Comparison of ENCODE assay signal across 8 mouse cellular contexts in the genomic region with DNA sequence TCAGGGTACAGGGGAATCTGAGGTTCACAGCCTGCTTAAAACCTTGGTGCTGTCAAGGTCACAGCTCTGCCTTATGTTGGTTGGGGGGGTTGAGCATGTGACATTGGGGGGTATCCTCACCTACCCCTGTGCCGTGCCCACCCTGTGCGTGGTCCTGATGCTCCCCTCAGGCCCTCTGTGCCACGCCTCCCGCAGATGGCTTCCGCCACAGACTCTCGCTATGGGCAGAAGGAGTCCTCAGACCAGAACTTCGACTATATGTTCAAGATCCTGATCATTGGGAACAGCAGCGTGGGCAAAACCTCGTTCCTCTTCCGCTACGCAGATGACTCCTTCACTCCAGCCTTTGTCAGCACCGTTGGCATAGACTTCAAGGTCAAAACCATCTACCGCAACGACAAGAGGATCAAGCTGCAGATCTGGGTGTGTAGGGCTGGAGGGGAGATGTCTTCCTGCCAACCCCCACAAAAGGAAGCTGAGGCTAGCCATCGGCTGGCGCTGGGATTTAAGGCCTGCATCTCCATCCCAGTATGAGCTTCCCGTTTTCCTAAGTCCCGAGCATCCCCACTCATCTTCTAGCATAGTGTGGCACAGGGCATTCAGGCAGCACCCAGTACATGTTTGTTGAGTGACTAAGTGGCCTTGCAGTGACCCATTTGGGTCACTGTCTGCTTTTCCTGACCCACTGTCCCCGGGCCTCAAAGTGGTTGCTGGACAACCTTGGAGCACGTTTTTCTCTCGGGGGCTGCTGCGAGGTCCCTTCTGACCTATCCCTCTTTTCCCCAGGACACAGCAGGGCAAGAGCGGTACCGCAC. TPM values are rescaled to one million over a fixed set of nuclear protein-coding genes. Genes with fewer than 3 reads are reported as not detected.
DNase-seq lines count a peak whose midpoint lies in the region; ATAC-seq and TF ChIP-seq lines count a peak whose summit lies in the region.

No protein-coding gene starts in this region.

- peak overlapping the region; percentile 71; the same call in 1 of the 2 replicates for H3K9ac ChIP-seq in kidney, embryonic 15.5 days
- no peak overlapping the region for H3K9ac ChIP-seq in liver, embryonic 14.5 days (replicated peaks)
- 0 out of 2 replicates have a peak overlapping the region, but pooled peaks have one; percentile 83 for H3K9ac ChIP-seq in stomach, embryonic 16.5 days (ENCODE audit: low read length)

- H3K27ac ChIP-seq in kidney, embryonic 15.5 days = 0 out of 2 replicates have a peak overlapping the region, but pooled peaks have one; percentile 87
- no peak overlapping the region for H3K27ac ChIP-seq in liver, embryonic 14.5 days
- H3K27ac ChIP-seq in stomach, embryonic 16.5 days (ENCODE audit: low read length) = no peak overlapping the region

- no peaks in the 10 kb centered on the region for H3K9me3 ChIP-seq in kidney, embryonic 15.5 days (replicated peaks)
- no peaks in the 10 kb centered on the region for H3K9me3 ChIP-seq in liver, embryonic 14.5 days (ENCODE audit: control insufficient read depth, low read length)
- no peaks in the 10 kb centered on the region for H3K9me3 ChIP-seq in stomach, embryonic 16.5 days (replicated peaks; ENCODE audit: control insufficient read depth, low read length)

- WGBS in kidney, embryonic 15.5 days = 86% methylated on average over 24 of the region's 24 CpGs
- 81% methylated on average over 24 of the region's 24 CpGs for WGBS in liver, embryonic 14.5 days (ENCODE audit: insufficient replicate concordance)
- 84% methylated on average over 24 of the region's 24 CpGs for WGBS in stomach, embryonic 16.5 days

- no peak for TF ChIP-seq CTCF in liver, embryonic 14.5 days (IDR thresholded peaks at IDR 0.05; ENCODE audit: low read depth)

- TF ChIP-seq EP300 in liver, embryonic 14.5 days (IDR thresholded peaks at IDR 0.05; ENCODE audit: low read depth) = no peak

- peaks cover 32% of the 10 kb centered on the region for H3K36me3 ChIP-seq in kidney, embryonic 15.5 days
- H3K36me3 ChIP-seq in liver, embryonic 14.5 days (replicated peaks; ENCODE audit: control insufficient read depth, insufficient read depth, low read depth) = no peaks in the 10 kb centered on the region; the same call in 1 of the 2 replicates
- peaks cover 7% of the 10 kb centered on the region; the same call in 1 of the 2 replicates for H3K36me3 ChIP-seq in stomach, embryonic 16.5 days (ENCODE audit: control insufficient read depth, insufficient read depth, low read length)

- DNase-seq in layer of hippocampus, adult 11-12 months (ENCODE audit: low spot score) = peak; percentile 22
- DNase-seq in layer of hippocampus, adult 9-10 months (ENCODE audit: low spot score) = no peak
- DNase-seq in cerebellum, adult 9-11 months = peak; percentile 66
- DNase-seq in gastrocnemius, postnatal 14 days = peak; percentile 7
- DNase-seq in liver, embryonic 14.5 days (ENCODE audit: low read depth in 3 of 3, low spot score in 3 of 3) = no peak
- no peak for DNase-seq in c-Kit-positive CD71-positive TER-119-positive erythroid progenitor cells, embryonic 14.5 days (ENCODE audit: low spot score)

- intact Hi-C loops in gastrocnemius, postnatal 14 days (cut with DNase I; ENCODE audit: low total_unique reads) = no loop called here

- peak overlapping the region; percentile 95 for H3K4me2 ChIP-seq in kidney, embryonic 15.5 days
- H3K4me2 ChIP-seq in liver, embryonic 14.5 days (ENCODE audit: low read depth) = peak overlapping the region; percentile 83
- H3K4me2 ChIP-seq in stomach, embryonic 16.5 days (ENCODE audit: low read depth, low read length) = peak overlapping the region; percentile 98

- no peak for ATAC-seq in kidney, embryonic 15.5 days (replicated peaks; ENCODE audit: low FRiP score)
- no peak for ATAC-seq in liver, embryonic 14.5 days (ENCODE audit: insufficient read depth)
- ATAC-seq in stomach, embryonic 16.5 days (ENCODE audit: insufficient read depth, low FRiP score) = no peak

- peaks cover 75% of the 10 kb centered on the region for H3K4me1 ChIP-seq in kidney, embryonic 15.5 days
- peaks cover 11 to 27% of the 10 kb centered on the region in 2 experiments for H3K4me1 ChIP-seq in liver, embryonic 14.5 days (replicated peaks; ENCODE audit: control insufficient read depth in 2 of 2, insufficient read depth in 2 of 2, low read length in 1 of 2)
- H3K4me1 ChIP-seq in stomach, embryonic 16.5 days (ENCODE audit: control insufficient read depth, insufficient read depth, low read length) = peaks cover 37% of the 10 kb centered on the region

- H3K4me3 ChIP-seq in kidney, embryonic 15.5 days (replicated peaks) = peak overlapping the region; percentile 74
- peak overlapping the region in 1 of 2 experiments; percentile 52; a peak in 2 of 4 replicates for H3K4me3 ChIP-seq in liver, embryonic 14.5 days (ENCODE audit: insufficient read depth in 1 of 2, low read depth in 2 of 2, low read length in 2 of 2)
- H3K4me3 ChIP-seq in stomach, embryonic 16.5 days (replicated peaks; ENCODE audit: low read length) = peak overlapping the region; percentile 71

- H3K27me3 ChIP-seq in kidney, embryonic 15.5 days = no peaks in the 10 kb centered on the region
- no peaks in the 10 kb centered on the region for H3K27me3 ChIP-seq in liver, embryonic 14.5 days (ENCODE audit: control insufficient read depth, insufficient read depth, low read length)
- H3K27me3 ChIP-seq in stomach, embryonic 16.5 days (ENCODE audit: control insufficient read depth, insufficient read depth, low read length) = no peaks in the 10 kb centered on the region

RNA-seq across cellular contexts. Expression of a gene that starts 1.4 kb away (rescaled TPM):
- 10 to 100 TPM; 44.3 to 45.1 TPM for total RNA-seq in gastrocnemius, postnatal 14 days (2021)
- 15.5 and 18.6 TPM in 2 replicates for polyA plus RNA-seq in kidney, embryonic 15.5 days (2015; fragmentation: Nextera tagmentation; extraction: Ambion mirVana)
- 2.7 and 3.2 TPM in 2 replicates for polyA plus RNA-seq in liver, embryonic 14.5 days (2012; rRNA removed)
- 1.6 and 2.4 TPM in 2 replicates for polyA plus RNA-seq in liver, embryonic 14.5 days (2014; fragmentation: Nextera tagmentation; extraction: Ambion mirVana)
- polyA plus RNA-seq in stomach, embryonic 16.5 days (2015; fragmentation: Nextera tagmentation; extraction: Ambion mirVana) = 23.4 and 23.8 TPM in 2 replicates

RNA-seq across cellular contexts. Expression of a gene that starts 4.9 kb away (rescaled TPM):
- total RNA-seq in gastrocnemius, postnatal 14 days (2021) = 10 to 100 TPM; 28.3 to 31.9 TPM
- polyA plus RNA-seq in kidney, embryonic 15.5 days (2015; fragmentation: Nextera tagmentation; extraction: Ambion mirVana) = 46.1 and 48.1 TPM in 2 replicates
- polyA plus RNA-seq in liver, embryonic 14.5 days (2012; rRNA removed) = 25.3 and 28.5 TPM in 2 replicates
- 39.8 and 41.5 TPM in 2 replicates for polyA plus RNA-seq in liver, embryonic 14.5 days (2014; fragmentation: Nextera tagmentation; extraction: Ambion mirVana)
- 47.6 and 54.3 TPM in 2 replicates for polyA plus RNA-seq in stomach, embryonic 16.5 days (2015; fragmentation: Nextera tagmentation; extraction: Ambion mirVana)

RNA-seq across cellular contexts. Expression of a gene that starts 20.6 kb away (rescaled TPM):
- total RNA-seq in gastrocnemius, postnatal 14 days (2021) = 10 to 100 TPM; 23.0 to 27.9 TPM
- 58.0 and 66.9 TPM in 2 replicates for polyA plus RNA-seq in kidney, embryonic 15.5 days (2015; fragmentation: Nextera tagmentation; extraction: Ambion mirVana)
- polyA plus RNA-seq in liver, embryonic 14.5 days (2012; rRNA removed) = 13.2 and 17.5 TPM in 2 replicates
- 8.2 and 12.0 TPM in 2 replicates for polyA plus RNA-seq in liver, embryonic 14.5 days (2014; fragmentation: Nextera tagmentation; extraction: Ambion mirVana)
- polyA plus RNA-seq in stomach, embryonic 16.5 days (2015; fragmentation: Nextera tagmentation; extraction: Ambion mirVana) = 57.6 and 60.8 TPM in 2 replicates

RNA-seq across cellular contexts. Expression of a gene that starts 32.3 kb away (rescaled TPM):
- total RNA-seq in gastrocnemius, postnatal 14 days (2021) = 1 to 10 TPM; 2.9 to 3.4 TPM
- polyA plus RNA-seq in kidney, embryonic 15.5 days (2015; fragmentation: Nextera tagmentation; extraction: Ambion mirVana) = 7.6 and 9.4 TPM in 2 replicates
- 1.6 TPM in 2 replicates for polyA plus RNA-seq in liver, embryonic 14.5 days (2012; rRNA removed)
- polyA plus RNA-seq in liver, embryonic 14.5 days (2014; fragmentation: Nextera tagmentation; extraction: Ambion mirVana) = 0.34 and 0.74 TPM in 2 replicates
- 0.23 and 0.84 TPM in 2 replicates for polyA plus RNA-seq in stomach, embryonic 16.5 days (2015; fragmentation: Nextera tagmentation; extraction: Ambion mirVana)

RNA-seq across cellular contexts. Expression of a gene that starts 37.5 kb away (rescaled TPM):
- total RNA-seq in gastrocnemius, postnatal 14 days (2021) = not detected
- polyA plus RNA-seq in kidney, embryonic 15.5 days (2015; fragmentation: Nextera tagmentation; extraction: Ambion mirVana) = 0.55 and 0.83 TPM in 2 replicates
- polyA plus RNA-seq in liver, embryonic 14.5 days (2012; rRNA removed) = 0.04 TPM in 1 of 2 replicates, not detected in the other
- 0.11 TPM in 2 replicates for polyA plus RNA-seq in liver, embryonic 14.5 days (2014; fragmentation: Nextera tagmentation; extraction: Ambion mirVana)
- polyA plus RNA-seq in stomach, embryonic 16.5 days (2015; fragmentation: Nextera tagmentation; extraction: Ambion mirVana) = 2.0 and 4.2 TPM in 2 replicates

Comparison
In these comparisons a context has a peak if more than half of its experiments do, and no peak if none do; other contexts are left out.
1. DNase-seq: peak in layer of hippocampus, adult 11-12 months (single experiment), cerebellum, adult 9-11 months (single experiment) and gastrocnemius, postnatal 14 days (single experiment); none in layer of hippocampus, adult 9-10 months (single experiment), liver, embryonic 14.5 days (0 of 3) and c-Kit-positive CD71-positive TER-119-positive erythroid progenitor cells, embryonic 14.5 days (single experiment).
2. Peak in every context shown above with its lines, with median percentiles within 50 percentile points of each other: H3K4me2 ChIP-seq.